Mouse (Mus musculus) neural tube, embryonic 13.5 days (tissue): Measurements from ENCODE around the gene Lamb2. TPM values are rescaled to one million over a fixed set of nuclear protein-coding genes. Genes with fewer than 3 reads are reported as not detected.

Experiments used
- ATAC-seq: fragments of 200-750 bp; cut with Nextera tagmentation; 2 replicates; pipeline ENCODE4 v1.8.0; 2017; ENCODE audit warnings: low read depth, mild to moderate bottlenecking, moderate TSS enrichment, moderate library complexity
- H3K27ac ChIP-seq: fragments of 300-500 bp; sonication (generic); replicated peaks from 2 replicates; pipeline ENCODE4 v1.5.1; 2015; ENCODE audit warnings: moderate library complexity, mild to moderate bottlenecking, inconsistent platforms
- H3K27me3 ChIP-seq: fragments of 300-500 bp; sonication (generic); 2 replicates; pipeline ENCODE4 v1.6.1; 2015; ENCODE audit warnings: mild to moderate bottlenecking, inconsistent platforms
- H3K36me3 ChIP-seq: fragments of 300-500 bp; sonication (generic); 2 replicates; pipeline ENCODE4 v1.6.1; 2015; ENCODE audit warnings: mild to moderate bottlenecking, inconsistent platforms
- H3K4me1 ChIP-seq: fragments of 300-500 bp; sonication (generic); replicated peaks from 2 replicates; pipeline ENCODE4 v1.6.1; 2015; ENCODE audit warnings: inconsistent platforms
- H3K4me2 ChIP-seq: fragments of 300-500 bp; sonication (generic); 2 replicates; pipeline ENCODE4 v1.6.1; 2015; ENCODE audit warnings: inconsistent platforms, mild to moderate bottlenecking, moderate library complexity
- H3K4me3 ChIP-seq: fragments of 300-500 bp; sonication (generic); 2 replicates; pipeline ENCODE4 v1.5.1; 2015; ENCODE audit warnings: mild to moderate bottlenecking, inconsistent platforms
- H3K9ac ChIP-seq: fragments of 300-500 bp; sonication (generic); 2 replicates; pipeline ENCODE4 v1.6.1; 2015; ENCODE audit warnings: moderate library complexity, mild to moderate bottlenecking, inconsistent platforms
- H3K9me3 ChIP-seq: fragments of 300-500 bp; sonication (generic); 2 replicates; pipeline ENCODE4 v1.6.1; 2016; ENCODE audit warnings: inconsistent platforms
- WGBS: fragments of 180-500 bp; shearing (Covaris S2); methylation state at CpG from one replicate; pipeline ENCODE4 v1.1.7; 2015; 5-methylcytosine and 5-hydroxymethylcytosine counted together
- polyA plus RNA-seq: library from polyadenylated mRNA; unstranded; fragments of >200 nt; fragmentation: Nextera tagmentation; extraction: Ambion mirVana; gene quantifications from 2 replicates; pipeline ENCODE4 v1.2.1, GENCODE M21; 2015

Lamb2 gene
- polyA plus RNA-seq, 1 experiment from 2014 or later: 21.6 TPM

DNA sequence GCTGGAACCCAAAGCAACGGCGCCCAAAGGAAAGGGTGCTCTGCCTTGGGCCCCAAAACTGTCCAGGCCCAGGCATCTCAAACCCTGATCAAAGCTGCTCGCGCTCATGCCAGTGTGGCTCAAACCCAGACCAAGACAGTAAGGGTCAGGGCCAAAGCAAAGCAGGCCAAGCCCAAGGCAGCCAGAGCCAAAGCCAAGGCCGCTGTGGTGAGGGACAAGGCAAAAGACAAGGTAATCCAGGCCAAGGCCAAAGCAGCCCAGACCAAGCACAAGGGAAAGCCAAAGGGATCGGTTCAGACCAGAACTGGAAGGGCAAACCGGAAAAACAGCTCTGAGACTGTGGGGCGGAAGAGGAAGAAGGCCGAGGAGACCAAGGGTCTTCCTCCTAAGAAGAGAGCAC lies 15.8 kb upstream of the Lamb2 start:
- no peak overlapping the region for H3K9ac ChIP-seq
- H3K36me3 ChIP-seq: peaks cover 52% of the 10 kb centered on the region
- H3K4me1 ChIP-seq: peaks cover 21% of the 10 kb centered on the region
- 0 out of 2 replicates have a peak, but pooled peaks cover 3% of the 10 kb centered on the region for H3K27me3 ChIP-seq
- no peak overlapping the region for H3K4me3 ChIP-seq
- no peak overlapping the region for H3K27ac ChIP-seq
- 96% methylated on average over 9 of the region's 9 CpGs for WGBS
- H3K9me3 ChIP-seq: no peaks in the 10 kb centered on the region
- no peak overlapping the region for H3K4me2 ChIP-seq
- no peak for ATAC-seq

GRCm38 (mm10) chr9:108466219-108466618 lies 13.3 kb upstream of the Lamb2 start:
- Histone ChIP-seq H3K4me3 (no peak overlapping the region), H3K27ac (no peak overlapping the region), H3K4me2 (no peak overlapping the region), H3K9ac (no peak overlapping the region), H3K9me3 (no peaks in the 10 kb centered on the region), H3K27me3 (no peaks in the 10 kb centered on the region), H3K4me1 (peaks cover 11% of the 10 kb centered on the region), H3K36me3 (peaks cover 52% of the 10 kb centered on the region)
- WGBS: 95% methylated on average over 2 of the region's 2 CpGs
- no peak for ATAC-seq

- Histone ChIP-seq H3K27me3 (no peaks in the 10 kb centered on the region), H3K36me3 (peaks cover 32% of the 10 kb centered on the region), H3K9me3 (no peaks in the 10 kb centered on the region), H3K4me2 (no peak overlapping the region), H3K4me3 (no peak overlapping the region), H3K9ac (no peak overlapping the region), H3K4me1 (no peaks in the 10 kb centered on the region), H3K27ac (no peak overlapping the region)
- 80% methylated on average over 5 of the region's 5 CpGs for WGBS
- ATAC-seq: no peak
These were observed 10.1 kb upstream of the Lamb2 start for GRCm38 (mm10) chr9:108469430-108469829.

DNA sequence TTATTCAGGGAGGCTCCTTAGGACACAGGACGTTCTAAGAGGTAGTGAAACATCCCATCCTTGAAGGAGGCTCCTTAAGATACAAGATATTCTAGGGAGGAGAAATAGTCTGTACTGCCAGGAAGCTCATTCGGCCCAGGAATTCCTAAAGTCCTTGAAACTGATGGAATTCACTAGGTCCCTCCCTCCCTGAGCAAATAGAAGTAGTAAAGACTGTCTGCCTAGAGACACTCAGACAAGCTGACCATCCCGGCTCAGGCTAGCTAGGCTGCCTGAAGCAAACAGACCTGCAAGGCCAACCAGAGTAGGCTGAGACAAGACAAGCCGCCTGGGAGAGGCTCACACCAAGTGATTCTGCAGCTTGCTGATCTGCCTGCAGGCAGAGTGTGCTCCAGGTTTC lies 9.7 kb upstream of the Lamb2 start:
- Histone ChIP-seq H3K4me3 (no peak overlapping the region), H3K27me3 (no peaks in the 10 kb centered on the region), H3K27ac (no peak overlapping the region), H3K36me3 (peaks cover 28% of the 10 kb centered on the region), H3K4me2 (no peak overlapping the region), H3K9me3 (no peaks in the 10 kb centered on the region), H3K9ac (no peak overlapping the region), H3K4me1 (no peaks in the 10 kb centered on the region)
- 69% methylated on average over 4 of the region's 4 CpGs for whole genome bisulfite sequencing
- no peak for ATAC-seq

DNA sequence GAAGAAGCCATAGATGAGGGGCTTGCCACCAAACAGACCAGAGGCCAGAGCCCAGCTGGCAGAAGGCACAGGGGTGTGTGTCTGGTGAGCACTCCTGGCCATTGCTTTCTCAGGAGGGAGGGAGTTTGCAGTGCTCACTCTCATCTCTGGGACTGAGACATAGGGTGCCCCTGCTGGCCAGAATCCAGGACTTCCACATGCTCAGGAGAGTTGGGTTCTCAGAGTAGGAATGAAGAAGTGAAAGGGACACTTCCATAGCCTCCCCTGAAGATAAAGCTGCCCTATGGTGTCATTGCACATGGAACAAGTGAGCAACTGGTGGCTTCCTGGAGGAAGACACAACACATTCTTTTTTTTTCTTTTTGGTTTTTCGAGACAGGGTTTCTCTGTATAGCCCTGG lies 5.0 kb upstream of the Lamb2 start:
- Histone ChIP-seq H3K27me3 (no peaks in the 10 kb centered on the region), H3K4me3 (no peak overlapping the region), H3K27ac (no peak overlapping the region), H3K4me2 (no peak overlapping the region), H3K4me1 (peaks cover 11% of the 10 kb centered on the region), H3K9me3 (no peaks in the 10 kb centered on the region), H3K9ac (no peak overlapping the region), H3K36me3 (no peaks in the 10 kb centered on the region)
- ATAC-seq: no peak
- 58% methylated on average over 1 of the region's 1 CpGs for WGBS

- under 1% methylated on average over 20 of the region's 20 CpGs for WGBS
- peak overlapping the region; percentile 24; the same call in 1 of the 2 replicates for H3K27ac ChIP-seq
- ATAC-seq: peak; percentile 74
- peak overlapping the region; percentile 58 for H3K9ac ChIP-seq
- H3K9me3 ChIP-seq: no peaks in the 10 kb centered on the region
- peak overlapping the region; percentile 38 for H3K4me3 ChIP-seq
- H3K27me3 ChIP-seq: no peaks in the 10 kb centered on the region
- peak overlapping the region; percentile 57 for H3K4me2 ChIP-seq
- peaks cover 27% of the 10 kb centered on the region for H3K4me1 ChIP-seq
- H3K36me3 ChIP-seq: peaks cover 6% of the 10 kb centered on the region; the same call in 1 of the 2 replicates
These were observed 839 bp upstream of the Lamb2 start for GRCm38 (mm10) chr9:108478638-108479156.

GRCm38 (mm10) chr9:108479241-108479640 lies 295 bp upstream of the Lamb2 start:
- peaks cover 27% of the 10 kb centered on the region for H3K4me1 ChIP-seq
- no peaks in the 10 kb centered on the region for H3K9me3 ChIP-seq
- 0 out of 2 replicates have a peak overlapping the region, but pooled peaks have one; percentile 24 for H3K27ac ChIP-seq
- peaks cover 6% of the 10 kb centered on the region; the same call in 1 of the 2 replicates for H3K36me3 ChIP-seq
- no peaks in the 10 kb centered on the region for H3K27me3 ChIP-seq
- 31% methylated on average over 11 of the region's 11 CpGs for WGBS
- peak; percentile 16; the same call in 1 of the 2 replicates for ATAC-seq
- no peak overlapping the region for H3K9ac ChIP-seq
- peak overlapping the region; percentile 57 for H3K4me2 ChIP-seq
- H3K4me3 ChIP-seq: peak overlapping the region; percentile 38; the same call in 1 of the 2 replicates

DNA sequence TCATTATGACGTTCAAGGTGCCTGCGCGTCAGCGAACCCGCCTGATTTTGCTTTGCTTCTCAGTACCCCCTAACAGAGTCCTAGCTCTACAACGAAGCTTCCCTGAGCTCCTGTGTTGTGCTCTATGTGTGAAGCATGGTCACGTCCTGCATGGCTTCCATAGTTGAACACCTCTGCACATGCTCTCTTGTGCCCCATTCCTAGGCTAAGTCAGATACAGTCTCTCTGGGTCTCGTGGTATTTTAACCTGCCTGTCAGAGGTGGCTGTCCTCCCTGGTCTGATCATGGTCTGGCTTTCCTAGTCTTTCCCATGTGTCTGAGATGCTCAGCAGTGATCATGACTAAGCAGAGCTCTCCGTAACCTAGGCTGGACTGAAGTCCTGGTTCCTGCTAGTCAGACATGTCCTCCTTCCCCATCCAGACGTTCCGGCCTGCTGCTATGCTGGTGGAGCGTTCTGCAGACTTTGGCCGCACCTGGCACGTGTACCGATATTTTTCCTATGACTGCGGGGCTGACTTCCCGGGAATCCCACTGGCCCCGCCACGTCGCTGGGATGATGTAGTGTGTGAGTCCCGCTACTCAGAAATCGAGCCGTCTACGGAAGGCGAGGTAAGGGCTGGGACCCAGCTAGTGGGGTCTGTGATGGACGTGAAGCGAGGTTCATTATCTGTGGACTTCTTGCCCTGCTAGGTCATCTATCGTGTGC lies 1.4 kb downstream of the Lamb2 start:
- Histone ChIP-seq H3K4me1 (peaks cover 27% of the 10 kb centered on the region), H3K4me3 (no peak overlapping the region), H3K27me3 (no peaks in the 10 kb centered on the region), H3K27ac (no peak overlapping the region), H3K36me3 (peaks cover 12% of the 10 kb centered on the region; the same call in 1 of the 2 replicates), H3K4me2 (peak overlapping the region; percentile 57; the same call in 1 of the 2 replicates), H3K9me3 (no peaks in the 10 kb centered on the region), H3K9ac (no peak overlapping the region)
- ATAC-seq: no peak
- 93% methylated on average over 28 of the region's 28 CpGs for WGBS

DNA sequence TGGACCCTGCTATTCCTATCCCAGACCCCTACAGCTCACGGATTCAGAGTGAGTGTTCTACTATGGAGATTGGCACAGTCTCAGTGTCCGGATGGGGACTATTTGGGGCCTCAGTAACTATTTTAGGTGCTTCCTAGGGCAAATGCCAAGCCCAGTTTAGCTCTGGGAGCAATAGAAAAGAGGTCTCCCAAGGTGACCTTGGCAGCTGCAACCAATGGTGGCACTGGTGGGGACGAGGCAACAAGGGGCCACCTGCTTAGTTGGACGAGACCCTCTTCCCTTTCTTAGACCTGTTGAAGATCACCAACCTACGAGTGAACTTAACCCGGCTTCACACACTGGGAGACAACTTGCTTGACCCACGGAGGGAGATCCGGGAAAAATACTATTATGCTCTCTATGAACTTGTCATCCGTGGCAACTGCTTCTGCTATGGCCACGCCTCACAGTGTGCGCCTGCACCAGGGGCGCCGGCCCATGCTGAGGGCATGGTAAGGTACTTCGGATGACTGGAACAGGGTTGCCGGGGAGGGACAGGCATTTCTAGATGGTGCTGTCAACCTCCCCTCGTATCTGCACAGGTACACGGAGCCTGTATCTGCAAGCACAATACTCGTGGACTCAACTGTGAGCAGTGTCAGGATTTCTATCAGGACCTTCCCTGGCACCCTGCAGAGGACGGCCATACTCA lies 2.1 kb downstream of the Lamb2 start:
- H3K27me3 ChIP-seq: no peaks in the 10 kb centered on the region
- peaks cover 27% of the 10 kb centered on the region for H3K4me1 ChIP-seq
- H3K36me3 ChIP-seq: peaks cover 19% of the 10 kb centered on the region
- no peak overlapping the region for H3K4me3 ChIP-seq
- H3K27ac ChIP-seq: no peak overlapping the region
- no peak for ATAC-seq
- no peak overlapping the region for H3K4me2 ChIP-seq
- no peak overlapping the region for H3K9ac ChIP-seq
- no peaks in the 10 kb centered on the region for H3K9me3 ChIP-seq
- WGBS: 94% methylated on average over 19 of the region's 19 CpGs

GRCm38 (mm10) chr9:108483051-108483790 lies 3.7 kb downstream of the Lamb2 start:
- no peak for ATAC-seq
- 95% methylated on average over 18 of the region's 18 CpGs for WGBS
- peaks cover 27% of the 10 kb centered on the region for H3K4me1 ChIP-seq

GRCm38 (mm10) chr9:108484021-108484420 lies 4.5 kb downstream of the Lamb2 start:
- no peak overlapping the region for H3K9ac ChIP-seq
- H3K4me3 ChIP-seq: no peak overlapping the region
- ATAC-seq: no peak
- no peak overlapping the region for H3K4me2 ChIP-seq
- peaks cover 26% of the 10 kb centered on the region for H3K36me3 ChIP-seq
- 94% methylated on average over 15 of the region's 15 CpGs for WGBS
- peaks cover 21% of the 10 kb centered on the region for H3K4me1 ChIP-seq
- H3K9me3 ChIP-seq: no peaks in the 10 kb centered on the region
- no peak overlapping the region for H3K27ac ChIP-seq
- H3K27me3 ChIP-seq: no peaks in the 10 kb centered on the region

More at GRCm38 (mm10) chr9:108483051-108483790, 3.7 kb downstream of the Lamb2 start:
- no peak overlapping the region for H3K4me2 ChIP-seq
- no peak overlapping the region for H3K4me3 ChIP-seq
- H3K27me3 ChIP-seq: no peaks in the 10 kb centered on the region
- H3K9ac ChIP-seq: no peak overlapping the region
- no peak overlapping the region for H3K27ac ChIP-seq
- H3K9me3 ChIP-seq: no peaks in the 10 kb centered on the region
- peaks cover 22% of the 10 kb centered on the region for H3K36me3 ChIP-seq
